Mouse (Mus musculus) thymus, adult 2 months (tissue): Measurements from ENCODE around the gene Gm37240.

Experiments used
- CTCF ChIP-seq: fragments of 200-500 bp; IDR thresholded peaks from 2 replicates; pipeline ENCODE4 v1.5.1; 2012; ENCODE audit warnings: mild to moderate bottlenecking, control low read depth, low read length, moderate library complexity, borderline replicate concordance; ENCODE audit not compliant: control insufficient read depth, poor library complexity, insufficient read depth; ENCODE audit errors: extremely low read depth
- POLR2A ChIP-seq: fragments of 200-500 bp; IDR thresholded peaks from 2 replicates; pipeline ENCODE4 v1.6.1; 2012; ENCODE audit warnings: mild to moderate bottlenecking, low read length, control low read depth, moderate library complexity; ENCODE audit not compliant: control insufficient read depth, poor library complexity, insufficient read depth; ENCODE audit errors: extremely low read depth

GRCm38 (mm10) chr3:85551352-85551751, 336.0 kb downstream of the Gm37240 start:
- TF ChIP-seq CTCF: no peak
- no peak for TF ChIP-seq POLR2A
